12 mouse cellular contexts compared by ENCODE assay signal in genomic region chr16:49175729-49176395, GRCm38 (mm10).
DNase-seq lines count a peak whose midpoint lies in the region; ATAC-seq lines count a peak whose summit lies in the region.
"Had no signal": no experiment of that assay in that cellular context is flagged by ENCODE, and none has a peak within 500 bp of the region (broad histone marks: within the 10 kb centered on the region; RNA-seq: fewer than 3 reads in every experiment).

No protein-coding gene starts in this region.

- intact Hi-C loops in heart, postnatal 25 days (cut with DNase I), result no loop called here

- no peak overlapping the region for H3K4me3 ChIP-seq in forebrain, embryonic 10.5 days
- H3K4me3 ChIP-seq in hindbrain, embryonic 10.5 days, result no peak overlapping the region
- H3K4me3 ChIP-seq in midbrain, embryonic 14.5 days (replicated peaks; ENCODE audit: low read depth, low read length), result no peak overlapping the region
- H3K4me3 ChIP-seq: liver, embryonic 15.5 days had no signal

- DNase-seq in layer of hippocampus, adult 9-11 months, result peak; percentile 13
- DNase-seq in layer of hippocampus, adult 11-12 months (ENCODE audit: low spot score), result no peak
- DNase-seq in forebrain, embryonic 10.5 days (ENCODE audit: extremely low spot score, low spot score), result no peak
- no peak for DNase-seq in hindbrain, embryonic 10.5 days (ENCODE audit: low spot score)
- DNase-seq in midbrain, embryonic 14.5 days, result peak; percentile 12
- DNase-seq in kidney, postnatal 10 days, result no peak
- DNase-seq in heart, postnatal 25 days (ENCODE audit: low spot score), result no peak
- DNase-seq: heart, postnatal 14 days; kidney, adult 9 months had no signal

- no peak overlapping the region for H3K9ac ChIP-seq in midbrain, embryonic 14.5 days (replicated peaks; ENCODE audit: low read length)
- H3K9ac ChIP-seq: liver, embryonic 15.5 days had no signal

- 78% methylated on average over 8 of the region's 8 CpGs for WGBS in forebrain, embryonic 10.5 days
- 78% methylated on average over 8 of the region's 8 CpGs for WGBS in hindbrain, embryonic 10.5 days
- WGBS in midbrain, embryonic 14.5 days, result 67% methylated on average over 8 of the region's 8 CpGs

- H3K4me1 ChIP-seq in forebrain, embryonic 10.5 days, result peaks cover 16% of the 10 kb centered on the region
- peaks cover 15% of the 10 kb centered on the region; the same call in 1 of the 2 replicates for H3K4me1 ChIP-seq in hindbrain, embryonic 10.5 days (replicated peaks)
- no peaks in the 10 kb centered on the region for H3K4me1 ChIP-seq in midbrain, embryonic 14.5 days (ENCODE audit: control insufficient read depth, insufficient read depth, low read length)
- H3K4me1 ChIP-seq: liver, embryonic 15.5 days had no signal

- peaks cover 3% of the 10 kb centered on the region; the same call in 1 of the 2 replicates for H3K9me3 ChIP-seq in forebrain, embryonic 10.5 days
- H3K9me3 ChIP-seq in hindbrain, embryonic 10.5 days, result no peaks in the 10 kb centered on the region
- no peaks in the 10 kb centered on the region for H3K9me3 ChIP-seq in midbrain, embryonic 14.5 days (ENCODE audit: control insufficient read depth, low read length)
- H3K9me3 ChIP-seq: liver, embryonic 15.5 days had no signal

- H3K36me3 ChIP-seq in forebrain, embryonic 10.5 days (replicated peaks), result no peaks in the 10 kb centered on the region
- no peaks in the 10 kb centered on the region for H3K36me3 ChIP-seq in hindbrain, embryonic 10.5 days
- no peaks in the 10 kb centered on the region for H3K36me3 ChIP-seq in midbrain, embryonic 14.5 days (ENCODE audit: control insufficient read depth, insufficient read depth, low read length)
- H3K36me3 ChIP-seq: liver, embryonic 15.5 days had no signal

- peak overlapping the region; percentile 69 for H3K27ac ChIP-seq in forebrain, embryonic 10.5 days
- peak overlapping the region; percentile 64 for H3K27ac ChIP-seq in hindbrain, embryonic 10.5 days
- no peak overlapping the region for H3K27ac ChIP-seq in midbrain, embryonic 14.5 days (replicated peaks; ENCODE audit: low read depth, low read length)
- H3K27ac ChIP-seq: liver, embryonic 15.5 days; macrophage had no signal

- H3K27me3 ChIP-seq in forebrain, embryonic 10.5 days (ENCODE audit: poor library complexity, severe bottlenecking), result no peaks in the 10 kb centered on the region
- no peaks in the 10 kb centered on the region for H3K27me3 ChIP-seq in hindbrain, embryonic 10.5 days (ENCODE audit: insufficient read depth, poor library complexity, severe bottlenecking)
- H3K27me3 ChIP-seq in midbrain, embryonic 14.5 days (ENCODE audit: control insufficient read depth, insufficient read depth, low read length), result no peaks in the 10 kb centered on the region
- H3K27me3 ChIP-seq: liver, embryonic 15.5 days had no signal

- ATAC-seq in midbrain, embryonic 14.5 days (ENCODE audit: low FRiP score, low TSS enrichment), result 0 out of 2 replicates have a peak, but pooled peaks have one; percentile 20
- no peak for ATAC-seq in inflammation-experienced regulatory T-cells, adult 6 months

- H3K4me2 ChIP-seq in midbrain, embryonic 14.5 days (ENCODE audit: low read length), result no peak overlapping the region
- H3K4me2 ChIP-seq: liver, embryonic 15.5 days had no signal

Comparison
In these comparisons a context has a peak if more than half of its experiments do, and no peak if none do; other contexts are left out.
1. DNase-seq: peak in layer of hippocampus, adult 9-11 months (single experiment) and midbrain, embryonic 14.5 days (single experiment); none in layer of hippocampus, adult 11-12 months (single experiment), forebrain, embryonic 10.5 days (single experiment), hindbrain, embryonic 10.5 days (single experiment), kidney, postnatal 10 days (single experiment) and heart, postnatal 25 days (single experiment).